Mouse (Mus musculus) embryonic facial prominence, embryonic 14.5 days (tissue): ENCODE measurements around the gene Creb3l4. TPM values are rescaled to one million over a fixed set of nuclear protein-coding genes. Genes with fewer than 3 reads are reported as not detected.

Experiments
- ATAC-seq: fragments of 200-750 bp; cut with Nextera tagmentation; 2 replicates; pipeline ENCODE4 v1.8.0; 2017; ENCODE audit warnings: low read depth, moderate number of reproducible peaks, moderate TSS enrichment
- DNase-seq: peaks from one replicate; pipeline ENCODE4 v3.0.0-alpha.2; 2015; ENCODE audit warnings: low spot score
- H3K27ac ChIP-seq: fragments of 300-500 bp; sonication (generic); replicated peaks from 2 replicates; pipeline ENCODE4 v1.5.1; 2014; ENCODE audit warnings: low read depth, mild to moderate bottlenecking, low read length, moderate library complexity
- H3K27me3 ChIP-seq: fragments of 300-500 bp; sonication (generic); replicated peaks from 2 replicates; pipeline ENCODE4 v1.6.1; 2014; ENCODE audit warnings: low read length; ENCODE audit not compliant: control insufficient read depth, insufficient read depth
- H3K36me3 ChIP-seq: fragments of 300-500 bp; sonication (generic); 2 replicates; pipeline ENCODE4 v1.6.1; 2014; ENCODE audit warnings: low read length, mixed read lengths; ENCODE audit not compliant: control insufficient read depth, insufficient read depth
- H3K4me1 ChIP-seq: fragments of 300-500 bp; sonication (generic); 2 replicates; pipeline ENCODE4 v1.6.1; 2014; ENCODE audit warnings: antibody characterized with exemption, low read length; ENCODE audit not compliant: control insufficient read depth, insufficient read depth
- H3K4me2 ChIP-seq: fragments of 300-500 bp; sonication (generic); 2 replicates; pipeline ENCODE4 v1.6.1; 2014; ENCODE audit warnings: low read depth, mild to moderate bottlenecking, low read length, moderate library complexity, mixed read lengths
- H3K4me3 ChIP-seq: fragments of 300-500 bp; sonication (generic); 2 replicates; pipeline ENCODE4 v1.5.1; 2014; ENCODE audit warnings: low read depth, mild to moderate bottlenecking, low read length
- H3K9ac ChIP-seq: fragments of 300-500 bp; sonication (generic); 2 replicates; pipeline ENCODE4 v1.6.1; 2014; ENCODE audit warnings: low read depth, mild to moderate bottlenecking, low read length, moderate library complexity, mixed read lengths
- H3K9me3 ChIP-seq: fragments of 300-500 bp; sonication (generic); 2 replicates; pipeline ENCODE4 v1.6.1; 2016; ENCODE audit warnings: low read length; ENCODE audit not compliant: control insufficient read depth
- WGBS: fragments of 180-500 bp; shearing (Covaris S2); extraction: QIAGEN DNeasy Blood & Tissue Kit; methylation state at CpG from one replicate; pipeline ENCODE4 v1.1.7; 2014; 5-methylcytosine and 5-hydroxymethylcytosine counted together
- polyA plus RNA-seq: library from polyadenylated mRNA; unstranded; fragments of >200 nt; fragmentation: Nextera tagmentation; extraction: Ambion mirVana; gene quantifications from 2 replicates; pipeline ENCODE4 v1.2.1, GENCODE M21; 2014

Gene Creb3l4
- polyA plus RNA-seq, 1 experiment from 2014 or later, result 5.2 TPM

- no peak overlapping the region for H3K4me3 ChIP-seq
- ATAC-seq (no peak), DNase-seq (no peak)
- H3K4me2 ChIP-seq, result no peak overlapping the region
- no peaks in the 10 kb centered on the region for H3K4me1 ChIP-seq
- H3K27ac ChIP-seq, result no peak overlapping the region
- H3K9me3 ChIP-seq, result no peaks in the 10 kb centered on the region
- no peaks in the 10 kb centered on the region for H3K27me3 ChIP-seq
- H3K9ac ChIP-seq, result no peak overlapping the region
- peaks cover 65% of the 10 kb centered on the region; the same call in 1 of the 2 replicates for H3K36me3 ChIP-seq
- 94% methylated on average over 9 of the region's 9 CpGs for WGBS
Measured at GRCm38 (mm10) chr3:90279216-90279615, 35.9 kb upstream of the Creb3l4 start.

- no peaks in the 10 kb centered on the region for H3K4me1 ChIP-seq
- DNase-seq (no peak), ATAC-seq (no peak)
- no peak overlapping the region for H3K9ac ChIP-seq
- H3K9me3 ChIP-seq, result no peaks in the 10 kb centered on the region
- H3K27ac ChIP-seq, result no peak overlapping the region
- no peak overlapping the region for H3K4me2 ChIP-seq
- H3K27me3 ChIP-seq, result no peaks in the 10 kb centered on the region
- H3K4me3 ChIP-seq, result no peak overlapping the region
- 95% methylated on average over 9 of the region's 10 CpGs for WGBS
- peaks cover 74% of the 10 kb centered on the region; the same call in 1 of the 2 replicates for H3K36me3 ChIP-seq
Measured at GRCm38 (mm10) chr3:90278211-90278610, 34.9 kb upstream of the Creb3l4 start.

- no peak overlapping the region for H3K4me3 ChIP-seq
- peaks cover 78% of the 10 kb centered on the region; the same call in 1 of the 2 replicates for H3K36me3 ChIP-seq
- H3K9ac ChIP-seq, result no peak overlapping the region
- H3K4me1 ChIP-seq, result no peaks in the 10 kb centered on the region
- no peak overlapping the region for H3K27ac ChIP-seq
- no peaks in the 10 kb centered on the region for H3K27me3 ChIP-seq
- no peak overlapping the region for H3K4me2 ChIP-seq
- 94% methylated on average over 9 of the region's 9 CpGs for WGBS
- DNase-seq (no peak), ATAC-seq (no peak)
- no peaks in the 10 kb centered on the region for H3K9me3 ChIP-seq
Measured at GRCm38 (mm10) chr3:90277793-90278192, 34.5 kb upstream of the Creb3l4 start.

- no peak for ATAC-seq
- no peak overlapping the region for H3K9ac ChIP-seq
- no peaks in the 10 kb centered on the region for H3K27me3 ChIP-seq
- peaks cover 87% of the 10 kb centered on the region; the same call in 1 of the 2 replicates for H3K36me3 ChIP-seq
- H3K4me1 ChIP-seq, result no peaks in the 10 kb centered on the region
- no peak overlapping the region for H3K4me2 ChIP-seq
- no peak for DNase-seq
- no peaks in the 10 kb centered on the region for H3K9me3 ChIP-seq
- no peak overlapping the region for H3K27ac ChIP-seq
- no peak overlapping the region for H3K4me3 ChIP-seq
- 45% methylated on average over 10 of the region's 16 CpGs for WGBS
Measured at GRCm38 (mm10) chr3:90276858-90277257, 33.5 kb upstream of the Creb3l4 start.

GRCm38 (mm10) chr3:90275286-90275685, 32.0 kb upstream of the Creb3l4 start:
- ATAC-seq (no peak), DNase-seq (no peak)
- H3K9ac ChIP-seq, result no peak overlapping the region
- no peak overlapping the region for H3K4me3 ChIP-seq
- no peaks in the 10 kb centered on the region for H3K9me3 ChIP-seq
- no peaks in the 10 kb centered on the region for H3K4me1 ChIP-seq
- H3K36me3 ChIP-seq, result peaks cover 85% of the 10 kb centered on the region; the same call in 1 of the 2 replicates
- H3K27ac ChIP-seq, result no peak overlapping the region
- no peaks in the 10 kb centered on the region for H3K27me3 ChIP-seq
- no peak overlapping the region for H3K4me2 ChIP-seq
- 92% methylated on average over 11 of the region's 11 CpGs for WGBS

- Histone ChIP-seq H3K9ac (no peak overlapping the region), H3K9me3 (no peaks in the 10 kb centered on the region), H3K4me3 (no peak overlapping the region), H3K27me3 (no peaks in the 10 kb centered on the region), H3K27ac (no peak overlapping the region), H3K36me3 (peaks cover 75% of the 10 kb centered on the region; the same call in 1 of the 2 replicates), H3K4me2 (no peak overlapping the region), H3K4me1 (no peaks in the 10 kb centered on the region)
- DNase-seq, result no peak
- 94% methylated on average over 22 of the region's 22 CpGs for WGBS
- no peak for ATAC-seq
Measured at GRCm38 (mm10) chr3:90273855-90274254, 30.5 kb upstream of the Creb3l4 start.

GRCm38 (mm10) chr3:90272170-90272569, 28.9 kb upstream of the Creb3l4 start:
- Histone ChIP-seq H3K27ac (no peak overlapping the region), H3K27me3 (no peaks in the 10 kb centered on the region), H3K4me2 (no peak overlapping the region), H3K4me3 (no peak overlapping the region), H3K4me1 (no peaks in the 10 kb centered on the region), H3K9ac (no peak overlapping the region), H3K9me3 (no peaks in the 10 kb centered on the region), H3K36me3 (peaks cover 67% of the 10 kb centered on the region; the same call in 1 of the 2 replicates)
- 59% methylated on average over 9 of the region's 9 CpGs for WGBS
- ATAC-seq, result no peak
- no peak for DNase-seq

- Histone ChIP-seq H3K4me1 (peaks cover 10% of the 10 kb centered on the region), H3K27me3 (no peaks in the 10 kb centered on the region), H3K27ac (no peak overlapping the region), H3K4me2 (no peak overlapping the region), H3K9ac (no peak overlapping the region), H3K36me3 (peaks cover 53% of the 10 kb centered on the region; the same call in 1 of the 2 replicates), H3K9me3 (no peaks in the 10 kb centered on the region), H3K4me3 (no peak overlapping the region)
- no peak for DNase-seq
- no peak for ATAC-seq
- 89% methylated on average over 8 of the region's 8 CpGs for WGBS
Measured at GRCm38 (mm10) chr3:90270784-90271183, 27.5 kb upstream of the Creb3l4 start.

- peaks cover 37% of the 10 kb centered on the region; the same call in 1 of the 2 replicates for H3K36me3 ChIP-seq
- ATAC-seq, result no peak
Measured at GRCm38 (mm10) chr3:90268971-90269370, 25.7 kb upstream of the Creb3l4 start.

More at GRCm38 (mm10) chr3:90268971-90269370, 25.7 kb upstream of the Creb3l4 start:
- Histone ChIP-seq H3K4me3 (no peak overlapping the region), H3K9ac (no peak overlapping the region), H3K27me3 (no peaks in the 10 kb centered on the region), H3K27ac (no peak overlapping the region), H3K4me2 (no peak overlapping the region), H3K4me1 (peaks cover 10% of the 10 kb centered on the region), H3K9me3 (no peaks in the 10 kb centered on the region)
- no peak for DNase-seq
- 83% methylated on average over 16 of the region's 16 CpGs for WGBS
